Mouse (Mus musculus) adrenal gland, postnatal 10 days (tissue): ENCODE results near the gene Npr3. TPM values are rescaled to one million over a fixed set of nuclear protein-coding genes. Genes with fewer than 3 reads are reported as not detected.

ENCODE experiments used
- total RNA-seq, 2 experiments: library from RNA; stranded (reverse); gene quantifications; 2 replicates each; pipeline ENCODE4 v1.2.3; 2021

Npr3 gene
- total RNA-seq, 2 experiments from 2014 or later: 28.4 to 36.5 TPM

Other genes with a start within 250 kb of the Npr3 start
- 100 to 1,000 TPM; 235 to 272 TPM for gene Sub1, start 89.7 kb upstream of the Npr3 start, total RNA-seq
- 100 to 1,000 TPM; 111 to 130 TPM for gene Zfr, start 210.5 kb upstream of the Npr3 start, total RNA-seq